Comparison of ENCODE assay signal across 12 mouse cellular contexts in the genomic region with DNA sequence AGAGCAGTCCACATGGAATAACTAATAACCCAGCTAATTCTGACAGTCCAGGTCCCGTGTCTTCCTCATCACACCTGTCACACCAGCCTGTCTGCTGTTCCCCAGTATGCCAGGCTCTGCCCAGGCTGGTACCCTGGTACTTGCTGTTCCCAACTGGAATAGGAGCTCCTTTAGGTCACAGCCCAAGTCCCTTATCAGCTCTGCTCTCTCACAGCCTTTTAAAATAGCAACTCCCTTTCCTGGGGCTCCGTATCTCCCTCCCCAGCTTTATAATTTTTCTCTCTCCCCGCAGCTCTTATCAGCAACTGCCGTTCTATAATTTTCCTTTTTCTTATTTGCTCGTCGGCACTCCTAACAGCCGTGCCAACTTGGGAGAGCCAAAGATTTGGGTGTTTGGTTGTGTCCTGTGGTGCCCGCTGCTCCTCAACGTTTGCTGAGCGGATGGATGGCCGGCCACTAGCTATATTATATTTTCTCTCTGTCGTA. TPM values are rescaled to one million over a fixed set of nuclear protein-coding genes. Genes with fewer than 3 reads are reported as not detected.
DNase-seq lines count a peak whose midpoint lies in the region; ATAC-seq and TF ChIP-seq lines count a peak whose summit lies in the region.
"Had no signal": no experiment of that assay in that cellular context is flagged by ENCODE, and none has a peak within 500 bp of the region (broad histone marks: within the 10 kb centered on the region; RNA-seq: fewer than 3 reads in every experiment).

No protein-coding gene starts in this region.

- H3K27ac ChIP-seq in kidney, postnatal 0 days = no peak overlapping the region; the same call in 1 of the 2 replicates
- H3K27ac ChIP-seq: hindbrain, embryonic 14.5 days; limb, embryonic 12.5 days had no signal

- peaks cover 58% of the 10 kb centered on the region for H3K4me1 ChIP-seq in kidney, postnatal 0 days (replicated peaks; ENCODE audit: insufficient read depth, low read length)

- H3K4me2 ChIP-seq in kidney, postnatal 0 days (ENCODE audit: low read length) = peak overlapping the region; percentile 93; the same call in 1 of the 2 replicates

- no peak for TF ChIP-seq CTCF in kidney, postnatal 0 days (IDR thresholded peaks at IDR 0.05; ENCODE audit: low read depth)

- no peak for DNase-seq in kidney, postnatal 0 days (ENCODE audit: low spot score)
- DNase-seq in kidney, adult 9 months = no peak
- peak; percentile 50 to 76 for DNase-seq in heart, postnatal 10 days
- DNase-seq in right cerebral cortex, adult 2 months (ENCODE audit: low spot score in 2 of 2) = no peak
- no peak for DNase-seq in left cerebral cortex, postnatal 25 days (ENCODE audit: low spot score in 2 of 2)
- DNase-seq in thymus, postnatal 36 days = no peak
- DNase-seq: cerebellum, adult 2 months had no signal

- H3K4me3 ChIP-seq in kidney, postnatal 0 days (replicated peaks; ENCODE audit: low read depth, low read length) = 0 out of 2 replicates have a peak overlapping the region, but pooled peaks have one; percentile 4
- H3K4me3 ChIP-seq: limb, embryonic 12.5 days had no signal

- 72% methylated on average over 12 of the region's 12 CpGs for WGBS in kidney, postnatal 0 days

- no peak for ATAC-seq in kidney, postnatal 0 days (replicated peaks; ENCODE audit: low FRiP score, low read depth)
- ATAC-seq in common myeloid progenitor, adult 5-6 weeks (replicated peaks; ENCODE audit: low read depth, poor library complexity, severe bottlenecking) = peak; percentile 66
- ATAC-seq in megakaryocyte progenitor cell, adult 5-6 weeks (replicated peaks; ENCODE audit: poor library complexity) = peak; percentile 64

- no peaks in the 10 kb centered on the region for H3K9me3 ChIP-seq in kidney, postnatal 0 days (replicated peaks; ENCODE audit: low read length)
- H3K9me3 ChIP-seq: limb, embryonic 12.5 days had no signal

- no peaks in the 10 kb centered on the region for H3K27me3 ChIP-seq in kidney, postnatal 0 days (ENCODE audit: insufficient read depth, low read length)
- H3K27me3 ChIP-seq: limb, embryonic 12.5 days had no signal

- H3K36me3 ChIP-seq in kidney, postnatal 0 days (ENCODE audit: insufficient read depth, low read length) = peaks cover 16% of the 10 kb centered on the region

- H3K9ac ChIP-seq in kidney, postnatal 0 days (ENCODE audit: low read depth, low read length) = no peak overlapping the region

- intact Hi-C loops in heart, postnatal 10 days (cut with DNase I) = no loop called here
- intact Hi-C loops in left cerebral cortex, postnatal 25 days (cut with DNase I) = no loop called here

RNA-seq across cellular contexts. Expression of gene Adcy6, which starts 3.8 kb away (rescaled TPM):
- polyA plus RNA-seq in kidney, postnatal 0 days (2015; fragmentation: Nextera tagmentation; extraction: Ambion mirVana) = 16.8 and 17.0 TPM in 2 replicates
- 23.4 and 32.4 TPM in 2 replicates for total RNA-seq in common myeloid progenitor, adult 5-6 weeks (2017)
- 100 to 1,000 TPM; 187 to 200 TPM for total RNA-seq in heart, postnatal 10 days (2021)
- total RNA-seq in megakaryocyte progenitor cell, adult 5-6 weeks (2015) = 2.2 and 3.1 TPM in 2 replicates
- total RNA-seq in megakaryocyte progenitor cell, adult 5-6 weeks (2017) = 6.7 and 7.7 TPM in 2 replicates
- total RNA-seq in left cerebral cortex, postnatal 25 days (2021) = 10 to 100 TPM; 51.7 to 53.7 TPM

RNA-seq across cellular contexts. Expression of gene Cacnb3, which starts 24.5 kb away (rescaled TPM):
- 19.8 and 22.4 TPM in 2 replicates for polyA plus RNA-seq in kidney, postnatal 0 days (2015; fragmentation: Nextera tagmentation; extraction: Ambion mirVana)
- total RNA-seq in common myeloid progenitor, adult 5-6 weeks (2017) = not detected in 2 replicates
- 10 to 100 TPM; 13.6 to 14.0 TPM for total RNA-seq in heart, postnatal 10 days (2021)
- not detected in 2 replicates for total RNA-seq in megakaryocyte progenitor cell, adult 5-6 weeks (2015)
- not detected in 2 replicates for total RNA-seq in megakaryocyte progenitor cell, adult 5-6 weeks (2017)
- 100 to 1,000 TPM; 277 to 286 TPM for total RNA-seq in left cerebral cortex, postnatal 25 days (2021)

RNA-seq across cellular contexts. Expression of gene 4930415O20Rik, which starts 35.3 kb away (rescaled TPM):
- 0.30 and 0.62 TPM in 2 replicates for polyA plus RNA-seq in kidney, postnatal 0 days (2015; fragmentation: Nextera tagmentation; extraction: Ambion mirVana)
- total RNA-seq in common myeloid progenitor, adult 5-6 weeks (2017) = not detected in 2 replicates
- under 1 TPM in 1 of 2 experiments, not detected in 1; 0.53 TPM for total RNA-seq in heart, postnatal 10 days (2021)
- total RNA-seq in megakaryocyte progenitor cell, adult 5-6 weeks (2015) = not detected in 2 replicates
- total RNA-seq in megakaryocyte progenitor cell, adult 5-6 weeks (2017) = not detected in 2 replicates
- not detected for total RNA-seq in left cerebral cortex, postnatal 25 days (2021)
- polyA plus RNA-seq: cerebellum, adult 2 months; embryonic facial prominence, embryonic 14.5 days; hindbrain, embryonic 14.5 days had no signal

RNA-seq across cellular contexts. Expression of gene Ccnt1, which starts 35.4 kb away (rescaled TPM):
- 42.3 and 46.2 TPM in 2 replicates for polyA plus RNA-seq in kidney, postnatal 0 days (2015; fragmentation: Nextera tagmentation; extraction: Ambion mirVana)
- total RNA-seq in common myeloid progenitor, adult 5-6 weeks (2017) = 52.6 and 74.4 TPM in 2 replicates
- total RNA-seq in heart, postnatal 10 days (2021) = 10 to 100 TPM; 34.5 to 40.0 TPM
- 47.1 and 57.8 TPM in 2 replicates for total RNA-seq in megakaryocyte progenitor cell, adult 5-6 weeks (2015)
- 54.1 and 62.5 TPM in 2 replicates for total RNA-seq in megakaryocyte progenitor cell, adult 5-6 weeks (2017)
- 10 to 100 TPM; 45.5 to 45.9 TPM for total RNA-seq in left cerebral cortex, postnatal 25 days (2021)

RNA-seq across cellular contexts. Expression of gene Ddx23, which starts 56.6 kb away (rescaled TPM):
- polyA plus RNA-seq in kidney, postnatal 0 days (2015; fragmentation: Nextera tagmentation; extraction: Ambion mirVana) = 14.6 and 17.6 TPM in 2 replicates
- total RNA-seq in common myeloid progenitor, adult 5-6 weeks (2017) = 84.4 and 114 TPM in 2 replicates
- 10 to 100 TPM; 55.2 to 57.2 TPM for total RNA-seq in heart, postnatal 10 days (2021)
- total RNA-seq in megakaryocyte progenitor cell, adult 5-6 weeks (2015) = 22.1 and 25.0 TPM in 2 replicates
- total RNA-seq in megakaryocyte progenitor cell, adult 5-6 weeks (2017) = 88.0 and 121 TPM in 2 replicates
- 10 to 100 TPM; 69.4 to 75.8 TPM for total RNA-seq in left cerebral cortex, postnatal 25 days (2021)

Comparison
In these comparisons a context has a peak if more than half of its experiments do, and no peak if none do; other contexts are left out.
1. DNase-seq: peak in heart, postnatal 10 days (2 of 2); none in kidney, postnatal 0 days (single experiment), kidney, adult 9 months (single experiment), right cerebral cortex, adult 2 months (0 of 2), left cerebral cortex, postnatal 25 days (0 of 2) and thymus, postnatal 36 days (0 of 2).
2. RNA of gene Cacnb3, which starts 24.5 kb away (total RNA-seq): 277 to 286 TPM in left cerebral cortex, postnatal 25 days; 13.6 to 14.0 TPM in heart, postnatal 10 days, not detected in common myeloid progenitor, adult 5-6 weeks and not detected in megakaryocyte progenitor cell, adult 5-6 weeks; every median in the first group is over 10 times any median in the second.